Mouse (Mus musculus) kidney, embryonic 15.5 days (tissue): Measurements from ENCODE around the gene Wnt5b. TPM values are rescaled to one million over a fixed set of nuclear protein-coding genes. Genes with fewer than 3 reads are reported as not detected.

Source experiments
- ATAC-seq: fragments of 200-750 bp; cut with Nextera tagmentation; replicated peaks from 2 replicates; pipeline ENCODE4 v1.8.0; 2017; ENCODE audit warnings: moderate TSS enrichment; ENCODE audit not compliant: low FRiP score
- H3K27ac ChIP-seq: fragments of 300-500 bp; sonication (generic); 2 replicates; pipeline ENCODE4 v1.5.1; 2015; ENCODE audit warnings: mild to moderate bottlenecking, inconsistent platforms
- H3K27me3 ChIP-seq: fragments of 300-500 bp; sonication (generic); 2 replicates; pipeline ENCODE4 v1.6.1; 2015; ENCODE audit warnings: inconsistent platforms
- H3K36me3 ChIP-seq: fragments of 300-500 bp; sonication (generic); 2 replicates; pipeline ENCODE4 v1.6.1; 2015; ENCODE audit warnings: inconsistent platforms
- H3K4me1 ChIP-seq: fragments of 300-500 bp; sonication (generic); 2 replicates; pipeline ENCODE4 v1.6.1; 2015; ENCODE audit warnings: inconsistent platforms
- H3K4me2 ChIP-seq: fragments of 300-500 bp; sonication (generic); 2 replicates; pipeline ENCODE4 v1.6.1; 2015; ENCODE audit warnings: moderate library complexity, mild to moderate bottlenecking, inconsistent platforms
- H3K4me3 ChIP-seq: fragments of 300-500 bp; sonication (generic); replicated peaks from 2 replicates; pipeline ENCODE4 v1.5.1; 2015; ENCODE audit warnings: mild to moderate bottlenecking, inconsistent platforms
- H3K9ac ChIP-seq: fragments of 300-500 bp; sonication (generic); 2 replicates; pipeline ENCODE4 v1.6.1; 2015; ENCODE audit warnings: mild to moderate bottlenecking, inconsistent platforms
- H3K9me3 ChIP-seq: fragments of 300-500 bp; sonication (generic); replicated peaks from 2 replicates; pipeline ENCODE4 v1.6.1; 2016; ENCODE audit warnings: inconsistent platforms
- WGBS: fragments of 180-500 bp; shearing (Covaris S2); methylation state at CpG from one replicate; pipeline ENCODE4 v1.1.7; 2015; ENCODE audit warnings: mixed read lengths; 5-methylcytosine and 5-hydroxymethylcytosine counted together
- polyA plus RNA-seq: library from polyadenylated mRNA; unstranded; fragments of >200 nt; fragmentation: Nextera tagmentation; extraction: Ambion mirVana; gene quantifications from 2 replicates; pipeline ENCODE4 v1.2.1, GENCODE M21; 2015

Gene Wnt5b
- polyA plus RNA-seq = 9.1 and 11.5 TPM in 2 replicates

GRCm38 (mm10) chr6:119543803-119544517 lies at the start of gene Wnt5b:
Gene Wnt5b, minus strand, starts transcription at chr6:119544347.
- Histone ChIP-seq H3K4me2 (peak within 1 kb of the TSS; percentile 85), H3K4me3 (peak within 1 kb of the TSS; percentile 71), H3K27me3 (peaks cover 28% of the 10 kb centered on the region), H3K9me3 (no peaks in the 10 kb centered on the region), H3K4me1 (peaks cover 15% of the 10 kb centered on the region; the same call in 1 of the 2 replicates), H3K27ac (no peak within 1 kb of the TSS), H3K9ac (peak within 1 kb of the TSS; percentile 72), H3K36me3 (no peaks in the 10 kb centered on the region)
- ATAC-seq = peak; percentile 63
- under 1% methylated on average over 108 of the region's 120 CpGs for WGBS

GRCm38 (mm10) chr6:119590872-119591271 lies 46.7 kb upstream of the Wnt5b start:
- H3K9ac ChIP-seq = no peak overlapping the region
- peaks cover 13% of the 10 kb centered on the region for H3K36me3 ChIP-seq
- no peak for ATAC-seq
- no peaks in the 10 kb centered on the region for H3K9me3 ChIP-seq
- no peak overlapping the region for H3K4me2 ChIP-seq
- peaks cover 6% of the 10 kb centered on the region for H3K4me1 ChIP-seq
- 81% methylated on average over 2 of the region's 2 CpGs for WGBS
- H3K4me3 ChIP-seq = no peak overlapping the region
- no peak overlapping the region for H3K27ac ChIP-seq
- H3K27me3 ChIP-seq = no peaks in the 10 kb centered on the region

- 66% methylated on average over 2 of the region's 2 CpGs for WGBS
- Histone ChIP-seq H3K36me3 (peaks cover 9% of the 10 kb centered on the region), H3K27me3 (no peaks in the 10 kb centered on the region), H3K9ac (no peak overlapping the region), H3K4me1 (peaks cover 35% of the 10 kb centered on the region), H3K27ac (no peak overlapping the region), H3K9me3 (no peaks in the 10 kb centered on the region), H3K4me3 (no peak overlapping the region), H3K4me2 (no peak overlapping the region)
- ATAC-seq = no peak
Observed at GRCm38 (mm10) chr6:119587897-119588296, 43.8 kb upstream of the Wnt5b start.

- Histone ChIP-seq H3K4me1 (peaks cover 35% of the 10 kb centered on the region), H3K4me3 (no peak overlapping the region), H3K27ac (no peak overlapping the region), H3K36me3 (peaks cover 8% of the 10 kb centered on the region), H3K4me2 (no peak overlapping the region), H3K9ac (no peak overlapping the region), H3K9me3 (no peaks in the 10 kb centered on the region), H3K27me3 (no peaks in the 10 kb centered on the region)
- no peak for ATAC-seq
Observed at GRCm38 (mm10) chr6:119587454-119587853, 43.3 kb upstream of the Wnt5b start.

- ATAC-seq = 0 out of 2 replicates have a peak, but pooled peaks have one; percentile 33
- Histone ChIP-seq H3K4me2 (no peak overlapping the region), H3K9me3 (no peaks in the 10 kb centered on the region), H3K27me3 (no peaks in the 10 kb centered on the region), H3K36me3 (no peaks in the 10 kb centered on the region), H3K9ac (no peak overlapping the region), H3K4me3 (no peak overlapping the region), H3K27ac (0 out of 2 replicates have a peak overlapping the region, but pooled peaks have one; percentile 6), H3K4me1 (peaks cover 35% of the 10 kb centered on the region)
- WGBS = 56% methylated on average over 5 of the region's 5 CpGs
Observed at GRCm38 (mm10) chr6:119585652-119586375, 41.7 kb upstream of the Wnt5b start.

GRCm38 (mm10) chr6:119584061-119584460 lies 39.9 kb upstream of the Wnt5b start:
- no peak for ATAC-seq
- Histone ChIP-seq H3K4me3 (no peak overlapping the region), H3K4me1 (peaks cover 38% of the 10 kb centered on the region), H3K36me3 (no peaks in the 10 kb centered on the region), H3K27ac (no peak overlapping the region), H3K9ac (no peak overlapping the region), H3K27me3 (no peaks in the 10 kb centered on the region), H3K9me3 (no peaks in the 10 kb centered on the region), H3K4me2 (no peak overlapping the region)
- WGBS = 3% methylated on average over 1 of the region's 1 CpGs

GRCm38 (mm10) chr6:119583165-119583564 lies 39.0 kb upstream of the Wnt5b start:
- ATAC-seq = no peak
- Histone ChIP-seq H3K27ac (no peak overlapping the region), H3K4me2 (no peak overlapping the region), H3K27me3 (no peaks in the 10 kb centered on the region), H3K36me3 (no peaks in the 10 kb centered on the region), H3K9me3 (no peaks in the 10 kb centered on the region), H3K4me1 (peaks cover 44% of the 10 kb centered on the region), H3K9ac (no peak overlapping the region), H3K4me3 (no peak overlapping the region)
- WGBS = 86% methylated on average over 5 of the region's 5 CpGs

GRCm38 (mm10) chr6:119576706-119577105 lies 32.6 kb upstream of the Wnt5b start:
- Histone ChIP-seq H3K9ac (no peak overlapping the region), H3K36me3 (peaks cover 28% of the 10 kb centered on the region), H3K27me3 (no peaks in the 10 kb centered on the region), H3K27ac (no peak overlapping the region), H3K4me2 (no peak overlapping the region), H3K4me3 (no peak overlapping the region), H3K4me1 (peaks cover 9% of the 10 kb centered on the region), H3K9me3 (no peaks in the 10 kb centered on the region)
- no peak for ATAC-seq
- WGBS = 72% methylated on average over 4 of the region's 4 CpGs

GRCm38 (mm10) chr6:119575331-119575730 lies 31.2 kb upstream of the Wnt5b start:
- H3K4me1 ChIP-seq = peaks cover 9% of the 10 kb centered on the region
- no peak overlapping the region for H3K27ac ChIP-seq
- no peak for ATAC-seq
- H3K27me3 ChIP-seq = no peaks in the 10 kb centered on the region
- H3K9me3 ChIP-seq = no peaks in the 10 kb centered on the region
- H3K4me3 ChIP-seq = no peak overlapping the region
- WGBS = 93% methylated on average over 12 of the region's 12 CpGs
- no peak overlapping the region for H3K4me2 ChIP-seq
- H3K9ac ChIP-seq = no peak overlapping the region
- peaks cover 28% of the 10 kb centered on the region for H3K36me3 ChIP-seq

GRCm38 (mm10) chr6:119572296-119572695 lies 28.1 kb upstream of the Wnt5b start:
- H3K9ac ChIP-seq = no peak overlapping the region

GRCm38 (mm10) chr6:119570797-119571196 lies 26.6 kb upstream of the Wnt5b start:
- no peak for ATAC-seq
- no peak overlapping the region for H3K4me3 ChIP-seq
- WGBS = 77% methylated on average over 4 of the region's 4 CpGs
- H3K9me3 ChIP-seq = no peaks in the 10 kb centered on the region
- H3K4me1 ChIP-seq = peaks cover 19% of the 10 kb centered on the region
- H3K9ac ChIP-seq = no peak overlapping the region
- H3K27ac ChIP-seq = no peak overlapping the region
- no peaks in the 10 kb centered on the region for H3K27me3 ChIP-seq
- peaks cover 26% of the 10 kb centered on the region for H3K36me3 ChIP-seq
- no peak overlapping the region for H3K4me2 ChIP-seq

More at GRCm38 (mm10) chr6:119572296-119572695, 28.1 kb upstream of the Wnt5b start:
- Histone ChIP-seq H3K27ac (no peak overlapping the region), H3K4me2 (no peak overlapping the region), H3K4me3 (no peak overlapping the region), H3K36me3 (peaks cover 26% of the 10 kb centered on the region), H3K9me3 (no peaks in the 10 kb centered on the region), H3K4me1 (peaks cover 6% of the 10 kb centered on the region), H3K27me3 (no peaks in the 10 kb centered on the region)
- no peak for ATAC-seq
- 73% methylated on average over 7 of the region's 7 CpGs for WGBS

- Histone ChIP-seq H3K27me3 (no peaks in the 10 kb centered on the region), H3K4me1 (peaks cover 30% of the 10 kb centered on the region), H3K9ac (no peak overlapping the region), H3K4me3 (no peak overlapping the region), H3K36me3 (peaks cover 4% of the 10 kb centered on the region; the same call in 1 of the 2 replicates), H3K27ac (no peak overlapping the region), H3K4me2 (no peak overlapping the region), H3K9me3 (no peaks in the 10 kb centered on the region)
- ATAC-seq = peak; percentile 23
- WGBS = 70% methylated on average over 2 of the region's 2 CpGs
Observed at GRCm38 (mm10) chr6:119568339-119568738, 24.2 kb upstream of the Wnt5b start.
